Mouse (Mus musculus): ENCODE data around the gene Ly75.

DNA sequence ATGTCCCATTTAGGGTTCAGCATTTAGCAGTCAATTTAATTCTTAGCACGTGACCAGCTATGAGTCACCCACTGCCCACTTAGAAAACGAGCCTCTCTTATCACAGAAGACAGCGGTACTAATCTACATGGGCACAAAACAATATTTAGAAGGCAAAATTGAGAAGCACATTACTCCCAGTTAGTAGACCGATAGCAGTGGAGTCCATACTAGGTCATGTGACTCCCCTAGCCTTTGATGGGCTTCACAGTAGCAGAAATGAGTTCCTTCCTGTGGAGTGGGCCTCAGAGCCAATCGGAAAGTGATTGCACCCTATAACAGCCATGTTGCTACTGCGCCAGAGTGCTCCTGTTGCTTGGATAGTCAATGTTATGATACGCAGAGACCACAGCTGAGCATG lies 21.7 kb upstream of the Ly75 start:
- TF ChIP-seq POLR2A (IDR thresholded peaks at IDR 0.05; ENCODE audit: low read depth, low read length): no peak
- TF ChIP-seq CTCF (conservative IDR thresholded peaks at IDR 0.05; ENCODE audit: insufficient read depth, insufficient read length, low read depth, low read length): no peak

Measured in kidney, adult 2 months (tissue).